Mouse (Mus musculus) megakaryocyte, embryonic 14.5 days (primary cell): ENCODE data around the gene Spon1.

Experiments
- FLI1 ChIP-seq: IDR thresholded peaks from 2 replicates; pipeline ENCODE4 v1.6.1; 2012; ENCODE audit warnings: low read length, inconsistent platforms, mixed read lengths
- GATA1 ChIP-seq: IDR thresholded peaks from 3 replicates; pipeline ENCODE4 v1.6.1; 2012; ENCODE audit warnings: mixed read lengths, low read length, inconsistent platforms, borderline replicate concordance

DNA sequence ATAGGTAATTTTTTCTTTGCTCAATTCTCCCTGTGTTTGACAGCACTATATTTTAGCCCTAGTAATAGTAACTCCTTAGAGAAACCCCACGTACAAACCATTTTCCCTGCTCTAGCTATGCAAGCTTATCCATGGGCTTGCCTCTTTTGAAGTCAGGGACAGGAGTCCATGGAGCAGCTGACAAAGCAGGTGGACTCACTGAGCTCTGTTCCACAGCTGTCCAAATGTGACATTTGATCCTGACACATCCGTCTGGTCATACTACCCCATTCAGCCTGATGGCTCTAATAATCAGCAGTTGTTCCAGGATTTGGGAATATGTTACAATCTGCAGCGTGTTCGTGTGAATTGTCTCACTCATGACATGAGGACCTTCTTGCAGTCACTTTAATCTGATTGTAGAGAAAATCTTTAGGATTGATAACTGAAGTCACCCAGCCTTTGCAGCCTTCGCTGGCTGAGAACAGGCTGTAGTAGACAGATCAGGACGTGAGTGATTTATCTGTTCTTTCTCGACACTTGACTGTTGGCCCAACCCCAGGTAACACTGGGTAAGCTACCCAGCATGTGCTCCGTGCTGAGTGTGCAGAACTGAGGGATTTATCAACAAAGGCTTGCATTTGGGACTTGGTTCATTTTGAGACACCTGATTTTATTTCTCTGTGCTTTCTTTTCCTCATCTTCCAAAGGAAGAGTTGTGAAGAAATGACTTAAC is 37.6 kb upstream of the Spon1 start:
- no peak for TF ChIP-seq GATA1
- TF ChIP-seq FLI1, result no peak
